31 mouse cellular contexts compared by ENCODE assay signal in genomic region chr11:70518436-70518835, GRCm38 (mm10). TPM values are rescaled to one million over a fixed set of nuclear protein-coding genes. Genes with fewer than 3 reads are reported as not detected.
"Had no signal": no experiment of that assay in that cellular context is flagged by ENCODE, and none has a peak within 500 bp of the region (broad histone marks: within the 10 kb centered on the region; RNA-seq: fewer than 3 reads in every experiment).

No protein-coding gene starts in this region.

- DNase-seq: kidney, adult 2 months; kidney, postnatal 25 days; layer of hippocampus, adult 9-11 months; lung, embryonic 14.5 days; midbrain, embryonic 14.5 days; thymus, adult 18-20 months; thymus, postnatal 14 days; thymus, postnatal 4 days had no signal

- H3K9ac ChIP-seq: limb, embryonic 13.5 days; liver, embryonic 15.5 days; lung, embryonic 14.5 days had no signal

- H3K4me3 ChIP-seq: layer of hippocampus, adult 2 months; limb, embryonic 10.5 days; limb, embryonic 13.5 days; megakaryocyte, embryonic 14.5 days had no signal

- ATAC-seq: intestine, postnatal 0 days; lung, postnatal 0 days had no signal

- H3K4me2 ChIP-seq: limb, embryonic 13.5 days; lung, embryonic 14.5 days; midbrain, embryonic 11.5 days had no signal

- H3K9me3 ChIP-seq: limb, embryonic 10.5 days; limb, embryonic 13.5 days; liver, embryonic 15.5 days; megakaryocyte, embryonic 14.5 days had no signal

- H3K27ac ChIP-seq: kidney, postnatal 0 days; layer of hippocampus, adult 2 months; limb, embryonic 10.5 days; limb, embryonic 13.5 days; macrophage had no signal

- H3K36me3 ChIP-seq: limb, embryonic 10.5 days; limb, embryonic 13.5 days; liver, embryonic 15.5 days had no signal

RNA-seq across cellular contexts. Expression of gene Gltpd2, which starts 0.6 kb away (rescaled TPM):
- total RNA-seq: layer of hippocampus, adult 2 months; layer of hippocampus, postnatal 25 days; left cerebral cortex, adult 18-20 months; left cerebral cortex, postnatal 25 days; midbrain, postnatal 0 days had no signal
- polyA plus RNA-seq: macrophage; neural tube, embryonic 11.5 days; testis, adult 2 months had no signal

RNA-seq across cellular contexts. Expression of gene Vmo1, which starts 4.0 kb away (rescaled TPM):
- total RNA-seq: layer of hippocampus, adult 2 months; layer of hippocampus, postnatal 25 days; left cerebral cortex, adult 18-20 months; left cerebral cortex, postnatal 25 days; midbrain, postnatal 0 days had no signal
- polyA plus RNA-seq: kidney, adult 2 months; large intestine, adult 2 months; macrophage; midbrain, embryonic 14.5 days; neural tube, embryonic 11.5 days; neural tube, embryonic 14.5 days; small intestine, adult 2 months had no signal

RNA-seq across cellular contexts. Expression of gene Tm4sf5, which starts 13.4 kb away (rescaled TPM):
- total RNA-seq: layer of hippocampus, adult 2 months; left cerebral cortex, postnatal 25 days had no signal
- polyA plus RNA-seq: midbrain, embryonic 11.5 days; neural tube, embryonic 11.5 days had no signal

RNA-seq across cellular contexts. Expression of gene Gm40193, which starts 14.3 kb away (rescaled TPM):
- total RNA-seq: layer of hippocampus, adult 2 months; layer of hippocampus, postnatal 25 days; left cerebral cortex, adult 18-20 months; left cerebral cortex, postnatal 25 days; midbrain, postnatal 0 days had no signal
- polyA plus RNA-seq: intestine, embryonic 14.5 days; intestine, postnatal 0 days; kidney, adult 2 months; kidney, embryonic 14.5 days; kidney, postnatal 0 days; large intestine, adult 2 months; limb, embryonic 10.5 days; limb, embryonic 13.5 days; liver, embryonic 15.5 days; lung, embryonic 14.5 days; lung, postnatal 0 days; macrophage; midbrain, embryonic 11.5 days; midbrain, embryonic 14.5 days; midbrain, postnatal 0 days; neural tube, embryonic 11.5 days; neural tube, embryonic 14.5 days; small intestine, adult 2 months; spleen, adult 2 months; stomach, embryonic 16.5 days; testis, adult 2 months had no signal
